Mouse (Mus musculus): ENCODE results near the gene Pkd1. TPM values are rescaled to one million over a fixed set of nuclear protein-coding genes. Genes with fewer than 3 reads are reported as not detected.

Pkd1 gene
- polyA plus RNA-seq, 1 experiment = 82.0 TPM

GRCm38 (mm10) chr17:24644030-24644715 lies 94.5 kb downstream of the Pkd1 start:
- Histone ChIP-seq H3K4me1 (ENCODE audit: control insufficient read depth, insufficient read depth, low read length) (no peaks in the 10 kb centered on the region), H3K4me3 (ENCODE audit: insufficient read depth, low read length) (no peak overlapping the region), H3K27ac (ENCODE audit: insufficient read depth, low read length) (peak overlapping the region; percentile 86)
- TF ChIP-seq POLR2A (IDR thresholded peaks at IDR 0.05; ENCODE audit: extremely low read depth, insufficient read depth, low read length) (no peak), CTCF (IDR thresholded peaks at IDR 0.05; ENCODE audit: extremely low read depth, insufficient read depth, low read length) (no peak)

DNA sequence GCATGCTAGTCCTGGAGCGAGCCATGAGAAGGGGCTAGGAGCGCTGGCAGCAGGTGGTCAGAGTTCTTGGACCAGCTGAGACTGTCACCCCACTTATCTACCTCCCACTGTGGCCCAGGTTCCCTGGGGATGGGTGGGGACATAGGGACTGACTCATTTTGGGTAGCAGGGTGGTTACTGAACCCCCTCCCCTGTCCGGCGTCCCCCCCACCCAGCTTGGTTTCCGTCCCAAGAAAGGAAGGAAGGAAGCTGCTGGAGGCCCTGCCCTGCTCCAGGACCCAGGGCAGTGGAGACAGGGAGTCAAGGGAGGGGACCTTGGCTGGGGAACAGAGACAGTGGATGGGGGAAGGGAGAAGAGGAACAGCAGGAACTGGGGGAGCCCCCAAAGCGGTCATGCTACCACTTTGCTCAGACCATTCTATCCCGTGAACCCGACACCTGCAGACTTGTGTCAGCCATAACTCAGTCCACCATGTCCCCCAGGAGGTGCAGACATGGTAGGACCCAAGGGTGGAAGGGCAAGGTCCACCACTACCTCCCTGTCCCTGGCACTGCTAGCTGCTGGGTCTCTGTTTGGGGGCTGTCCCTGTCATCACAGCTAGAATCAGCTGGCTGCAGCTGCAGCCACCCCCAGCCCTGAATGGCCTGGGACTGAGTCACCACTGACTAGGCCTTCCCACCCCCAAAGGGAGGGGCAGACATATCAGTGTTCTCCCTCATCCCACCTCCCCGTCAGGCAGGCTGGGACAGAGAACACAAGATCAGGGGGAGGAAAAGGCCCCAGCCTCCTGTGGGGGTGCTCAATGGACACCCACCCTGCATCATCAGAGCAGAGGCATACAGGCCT lies 95.5 kb downstream of the Pkd1 start:
- peaks cover 2% of the 10 kb centered on the region; the same call in 1 of the 2 replicates for H3K4me1 ChIP-seq (ENCODE audit: control insufficient read depth, insufficient read depth, low read length)
- H3K27ac ChIP-seq (ENCODE audit: insufficient read depth, low read length) = peak overlapping the region; percentile 86
- no peak overlapping the region for H3K4me3 ChIP-seq (ENCODE audit: insufficient read depth, low read length)
- no peak for TF ChIP-seq CTCF (IDR thresholded peaks at IDR 0.05; ENCODE audit: extremely low read depth, insufficient read depth, low read length)
- no peak for TF ChIP-seq POLR2A (IDR thresholded peaks at IDR 0.05; ENCODE audit: extremely low read depth, insufficient read depth, low read length)

DNA sequence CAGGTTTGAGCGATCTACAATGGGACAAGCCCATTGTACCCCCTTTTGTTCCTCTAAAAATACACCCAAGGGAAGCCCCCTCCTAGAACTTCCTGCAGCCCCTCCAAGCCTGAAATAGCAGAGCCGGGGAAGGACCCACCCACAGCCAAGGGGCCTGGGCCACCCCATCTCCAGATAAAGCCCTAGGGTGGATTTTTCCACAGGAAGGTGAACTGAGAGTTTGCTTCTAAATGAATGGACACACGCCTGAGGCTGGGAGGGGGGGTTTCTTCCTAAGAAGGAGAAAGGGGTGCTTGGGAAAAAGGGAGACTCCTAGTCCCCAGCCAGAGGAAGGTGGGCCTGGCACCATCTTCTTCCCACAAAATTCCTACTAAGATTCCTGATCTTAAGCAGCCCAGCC lies 96.3 kb downstream of the Pkd1 start:
- peak overlapping the region; percentile 80 for H3K27ac ChIP-seq (ENCODE audit: insufficient read depth, low read length)
- no peak overlapping the region for H3K4me3 ChIP-seq (ENCODE audit: insufficient read depth, low read length)
- TF ChIP-seq CTCF (IDR thresholded peaks at IDR 0.05; ENCODE audit: extremely low read depth, insufficient read depth, low read length) = no peak
- TF ChIP-seq POLR2A (IDR thresholded peaks at IDR 0.05; ENCODE audit: extremely low read depth, insufficient read depth, low read length) = no peak
- peaks cover 3% of the 10 kb centered on the region; the same call in 1 of the 2 replicates for H3K4me1 ChIP-seq (ENCODE audit: control insufficient read depth, insufficient read depth, low read length)

Other genes with a start within 250 kb of the Pkd1 start
- 0.86 and 1.3 TPM in 2 replicates for gene Abca17, start 198.8 kb upstream of the Pkd1 start, polyA plus RNA-seq (2012; rRNA removed)
- 52.2 and 52.7 TPM in 2 replicates for gene Abca3, start 197.9 kb upstream of the Pkd1 start, polyA plus RNA-seq (2012; rRNA removed)
- 264 and 280 TPM in 2 replicates for gene Rnps1, start 135.3 kb upstream of the Pkd1 start, polyA plus RNA-seq (2012; rRNA removed)
- gene Eci1, start 123.2 kb upstream of the Pkd1 start, polyA plus RNA-seq (2012; rRNA removed) = 55.4 and 55.9 TPM in 2 replicates
- 19.0 and 20.7 TPM in 2 replicates for gene Dnase1l2, start 106.7 kb upstream of the Pkd1 start, polyA plus RNA-seq (2012; rRNA removed)
- 77.3 and 79.2 TPM in 2 replicates for gene E4f1, start 79.5 kb upstream of the Pkd1 start, polyA plus RNA-seq (2012; rRNA removed)
- 97.1 and 99.3 TPM in 2 replicates for gene Pgp, start 79.4 kb upstream of the Pkd1 start, polyA plus RNA-seq (2012; rRNA removed)
- 1.1 and 1.4 TPM in 2 replicates for gene Bricd5, start 76.0 kb upstream of the Pkd1 start, polyA plus RNA-seq (2012; rRNA removed)
- gene Mlst8, start 70.8 kb upstream of the Pkd1 start, polyA plus RNA-seq (2012; rRNA removed) = 37.0 and 39.1 TPM in 2 replicates
- 106 and 109 TPM in 2 replicates for gene Caskin1, start 61.2 kb upstream of the Pkd1 start, polyA plus RNA-seq (2012; rRNA removed)
- 176 and 187 TPM in 2 replicates for gene Traf7, start 21.9 kb upstream of the Pkd1 start, polyA plus RNA-seq (2012; rRNA removed)
- 97.3 and 102 TPM in 2 replicates for gene Rab26, start 15.6 kb upstream of the Pkd1 start, polyA plus RNA-seq (2012; rRNA removed)
- 163 and 192 TPM in 2 replicates for gene Tsc2, start 82.8 kb downstream of the Pkd1 start, polyA plus RNA-seq (2012; rRNA removed)
- gene Nthl1, start 82.8 kb downstream of the Pkd1 start, polyA plus RNA-seq (2012; rRNA removed) = 9.7 and 10.8 TPM in 2 replicates
- 68.2 and 69.0 TPM in 2 replicates for gene Slc9a3r2, start 100.5 kb downstream of the Pkd1 start, polyA plus RNA-seq (2012; rRNA removed)
- 0.34 and 0.50 TPM in 2 replicates for gene Npw, start 108.6 kb downstream of the Pkd1 start, polyA plus RNA-seq (2012; rRNA removed)
- gene Zfp598, start 119.9 kb downstream of the Pkd1 start, polyA plus RNA-seq (2012; rRNA removed) = 53.5 and 53.6 TPM in 2 replicates
- 177 and 184 TPM in 2 replicates for gene Syngr3, start 140.1 kb downstream of the Pkd1 start, polyA plus RNA-seq (2012; rRNA removed)
- gene Gfer, start 146.3 kb downstream of the Pkd1 start, polyA plus RNA-seq (2012; rRNA removed) = 21.1 and 21.5 TPM in 2 replicates
- 5.2 and 6.4 TPM in 2 replicates for gene Noxo1, start 146.4 kb downstream of the Pkd1 start, polyA plus RNA-seq (2012; rRNA removed)
- gene Tbl3, start 157.8 kb downstream of the Pkd1 start, polyA plus RNA-seq (2012; rRNA removed) = 53.0 and 53.7 TPM in 2 replicates
- gene Rnf151, start 168.2 kb downstream of the Pkd1 start, polyA plus RNA-seq (2012; rRNA removed) = 0.32 and 0.33 TPM in 2 replicates
- 980 and 1,011 TPM in 2 replicates for gene Rps2, start 168.3 kb downstream of the Pkd1 start, polyA plus RNA-seq (2012; rRNA removed)
- gene Ndufb10, start 174.6 kb downstream of the Pkd1 start, polyA plus RNA-seq (2012; rRNA removed) = 428 and 431 TPM in 2 replicates
- 0.48 and 0.57 TPM in 2 replicates for gene Rpl3l, start 178.0 kb downstream of the Pkd1 start, polyA plus RNA-seq (2012; rRNA removed)
- gene Msrb1, start 186.8 kb downstream of the Pkd1 start, polyA plus RNA-seq (2012; rRNA removed) = 47.3 and 53.0 TPM in 2 replicates
- 0.29 and 0.44 TPM in 2 replicates for gene Hs3st6, start 203.2 kb downstream of the Pkd1 start, polyA plus RNA-seq (2012; rRNA removed)

Measured in cortical plate, adult 2 months (tissue).